Mouse (Mus musculus) thymus, adult 2 months (tissue): ENCODE results near the gene Rab42.

ENCODE experiments used
- CTCF ChIP-seq: fragments of 200-500 bp; IDR thresholded peaks from 2 replicates; pipeline ENCODE4 v1.5.1; 2012; ENCODE audit warnings: mild to moderate bottlenecking, control low read depth, low read length, moderate library complexity, borderline replicate concordance; ENCODE audit not compliant: control insufficient read depth, poor library complexity, insufficient read depth; ENCODE audit errors: extremely low read depth
- POLR2A ChIP-seq: fragments of 200-500 bp; IDR thresholded peaks from 2 replicates; pipeline ENCODE4 v1.6.1; 2012; ENCODE audit warnings: mild to moderate bottlenecking, low read length, control low read depth, moderate library complexity; ENCODE audit not compliant: control insufficient read depth, poor library complexity, insufficient read depth; ENCODE audit errors: extremely low read depth

- TF ChIP-seq CTCF = no peak
- TF ChIP-seq POLR2A = no peak
Measured at GRCm38 (mm10) chr4:132299849-132300248, 3.3 kb downstream of the Rab42 start.
